Mouse (Mus musculus): ENCODE data around the gene Alg5.

DNA sequence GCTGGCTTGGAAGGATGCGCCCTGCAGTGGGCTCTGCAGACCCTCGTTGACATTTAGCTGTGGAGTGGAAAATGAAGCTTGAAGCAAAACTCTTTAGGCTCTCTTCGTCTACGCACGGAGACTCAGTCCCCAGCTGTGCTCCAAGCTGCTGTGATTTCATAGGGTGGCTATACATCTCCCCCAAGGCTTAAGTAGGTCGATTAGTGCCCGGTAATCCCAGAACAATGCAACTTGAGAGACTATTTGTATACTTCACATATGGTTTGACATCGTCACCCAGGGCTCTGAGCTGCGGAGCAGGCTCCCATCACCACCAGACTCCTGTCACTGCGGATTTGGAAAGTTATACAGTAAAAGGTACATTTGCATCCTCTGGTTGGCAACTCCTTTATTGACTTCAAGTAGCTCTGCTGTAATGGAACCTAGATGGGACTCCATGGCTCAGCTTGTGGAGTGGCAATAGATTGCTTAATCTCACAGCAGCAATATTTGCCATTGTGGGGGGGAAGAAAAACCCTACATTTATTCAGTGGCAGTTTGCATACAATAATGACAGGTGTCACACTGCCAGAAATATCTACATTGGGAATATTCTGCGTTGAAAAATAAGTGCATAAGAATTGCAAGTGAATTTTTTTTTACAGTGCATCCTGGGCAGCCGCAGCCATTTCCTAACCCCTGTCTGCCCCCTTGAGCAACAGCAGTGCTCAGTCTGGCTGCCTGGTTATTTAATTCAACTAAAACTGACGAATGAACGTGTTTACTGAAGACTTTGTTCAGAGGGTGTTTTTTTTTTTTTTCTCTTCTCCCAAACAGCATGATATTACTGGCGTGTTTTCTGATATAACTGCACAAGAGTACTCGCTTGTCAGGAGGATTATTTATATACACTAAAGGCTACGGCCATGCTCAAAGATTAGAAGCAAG is 34.3 kb downstream of the Alg5 start:
- no peak for TF ChIP-seq USF1 (IDR thresholded peaks at IDR 0.05; ENCODE audit: low read depth)
- TF ChIP-seq CTCF (IDR thresholded peaks at IDR 0.05; ENCODE audit: control insufficient read depth, insufficient read depth, insufficient read length), result no peak
- no peak for TF ChIP-seq CEBPB (IDR thresholded peaks at IDR 0.05; ENCODE audit: low read depth)
- no peak for TF ChIP-seq MYOG (IDR thresholded peaks at IDR 0.05; ENCODE audit: control insufficient read depth, extremely low read depth, insufficient read length)
- no peak for TF ChIP-seq MYOD1 (IDR thresholded peaks at IDR 0.05; ENCODE audit: control insufficient read depth, insufficient read length, low read depth)
- no peak for TF ChIP-seq MAX (IDR thresholded peaks at IDR 0.05)
- no peak for TF ChIP-seq FOSL1 (IDR thresholded peaks at IDR 0.05; ENCODE audit: insufficient read depth, low read length, poor library complexity, severe bottlenecking)

All from C2C12 (cell line).